Mouse (Mus musculus): ENCODE results near the gene Vmn1r180. TPM values are rescaled to one million over a fixed set of nuclear protein-coding genes. Genes with fewer than 3 reads are reported as not detected.

Gene Vmn1r180
- not detected in 2 replicates for polyA plus RNA-seq (2015; fragmentation: Nextera tagmentation; extraction: Ambion mirVana)

DNA sequence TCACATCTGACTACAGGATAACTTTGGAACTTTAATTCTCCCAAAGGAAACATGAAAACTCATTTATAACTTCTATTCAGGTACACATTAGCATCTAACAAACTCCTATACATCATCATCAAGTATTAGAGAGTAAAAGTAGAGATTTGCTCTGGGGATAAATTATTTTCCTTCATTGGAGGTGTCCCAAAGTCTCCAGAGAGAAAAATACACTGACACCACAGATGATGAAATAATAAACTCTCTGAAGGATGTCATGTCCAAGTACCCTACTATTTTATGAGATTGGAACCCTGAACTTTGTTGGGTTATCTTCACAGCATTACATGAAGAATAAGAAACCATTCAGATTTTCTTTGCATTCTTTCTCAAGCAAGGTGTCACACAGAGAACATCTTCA lies at the start of gene Vmn1r180:
Gene Vmn1r180, plus strand, starts transcription at position 301 of the 400 bp plus-strand sequence.

DNA sequence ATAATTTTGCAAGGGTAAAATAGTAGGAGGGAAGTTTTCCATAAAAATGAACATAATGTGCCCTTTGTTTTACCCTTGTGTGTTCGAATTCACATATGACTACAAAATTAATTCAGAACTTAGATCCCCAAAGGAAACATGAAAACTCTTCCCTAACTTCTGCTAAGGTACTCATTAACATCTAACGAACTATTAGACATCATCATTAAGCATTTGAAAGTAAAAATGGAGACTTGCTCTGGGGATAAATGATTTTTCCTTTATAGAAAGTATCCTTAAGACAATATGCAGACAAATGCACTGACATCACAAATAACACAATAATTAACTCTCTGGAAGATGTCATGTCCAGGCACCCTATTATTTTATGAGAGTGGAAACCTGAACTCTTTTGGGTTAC lies 23.8 kb upstream of the Vmn1r180 start, which contains the start of gene Vmn1r179:
Gene Vmn1r179, plus strand, starts transcription at position 301 of the 400 bp plus-strand sequence.

DNA sequence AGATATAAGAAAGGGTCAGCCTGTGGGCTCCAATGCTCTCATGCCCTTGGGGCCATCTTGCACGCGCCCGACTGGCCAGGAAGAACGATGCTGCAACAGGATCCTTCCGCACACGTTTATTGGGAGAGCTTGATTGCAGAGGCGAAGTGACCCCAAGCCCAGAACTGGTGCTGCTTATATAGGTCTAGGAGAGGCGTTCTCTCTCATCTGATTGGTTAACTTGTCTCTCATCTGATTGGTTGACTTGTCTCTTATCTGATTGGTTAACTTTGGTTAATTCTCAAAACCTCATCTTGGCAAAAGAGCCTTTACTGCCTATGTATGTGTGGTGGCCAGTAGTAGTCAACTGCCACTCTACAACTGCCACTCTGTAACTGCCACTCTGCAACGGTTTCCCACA lies 23.9 kb downstream of the Vmn1r180 start, which contains the start of gene Vmn1r181:
Gene Vmn1r181, plus strand, starts transcription at position 301 of the 400 bp plus-strand sequence.

DNA sequence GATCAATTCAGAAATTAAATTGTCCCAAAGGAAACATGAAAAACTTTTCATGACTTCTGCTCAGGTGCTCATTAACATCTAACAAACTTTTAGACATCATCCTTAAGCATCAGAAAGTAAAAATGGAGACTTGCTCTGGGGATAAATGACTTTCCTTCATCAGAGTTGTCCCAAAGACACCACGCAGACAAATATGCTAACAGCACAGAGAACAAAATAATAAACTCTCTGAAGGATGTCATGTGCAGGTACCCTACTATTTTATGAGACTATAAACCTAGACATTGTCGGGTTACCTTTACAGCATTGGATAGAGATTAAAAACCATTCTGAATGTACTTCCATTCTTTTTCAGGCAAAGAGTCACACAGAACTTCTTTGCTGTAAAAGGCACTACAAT lies 51.0 kb downstream of the Vmn1r180 start, which contains the start of gene V1rd19:
Gene V1rd19, plus strand, starts transcription at position 301 of the 400 bp plus-strand sequence.

Other genes starting within 250 kb of the Vmn1r180 start
- not detected in 2 replicates for gene Vmn1r173, start 249.9 kb upstream of the Vmn1r180 start, polyA plus RNA-seq (2015; fragmentation: Nextera tagmentation; extraction: Ambion mirVana)
- not detected in 2 replicates for gene Vmn1r174, start 198.4 kb upstream of the Vmn1r180 start, polyA plus RNA-seq (2015; fragmentation: Nextera tagmentation; extraction: Ambion mirVana)
- gene Vmn1r175, start 140.0 kb upstream of the Vmn1r180 start, polyA plus RNA-seq (2015; fragmentation: Nextera tagmentation; extraction: Ambion mirVana) = not detected in 2 replicates
- gene Vmn1r176, start 113.3 kb upstream of the Vmn1r180 start, polyA plus RNA-seq (2015; fragmentation: Nextera tagmentation; extraction: Ambion mirVana) = not detected in 2 replicates
- not detected in 2 replicates for gene Vmn1r177, start 84.2 kb upstream of the Vmn1r180 start, polyA plus RNA-seq (2015; fragmentation: Nextera tagmentation; extraction: Ambion mirVana)
- gene Vmn1r178, start 58.6 kb upstream of the Vmn1r180 start, polyA plus RNA-seq (2015; fragmentation: Nextera tagmentation; extraction: Ambion mirVana) = not detected in 2 replicates
- gene Vmn1r179, start 23.7 kb upstream of the Vmn1r180 start, polyA plus RNA-seq (2015; fragmentation: Nextera tagmentation; extraction: Ambion mirVana) = not detected in 2 replicates
- gene Vmn1r181, start 24.0 kb downstream of the Vmn1r180 start, polyA plus RNA-seq (2015; fragmentation: Nextera tagmentation; extraction: Ambion mirVana) = not detected in 2 replicates
- not detected in 2 replicates for gene V1rd19, start 51.1 kb downstream of the Vmn1r180 start, polyA plus RNA-seq (2015; fragmentation: Nextera tagmentation; extraction: Ambion mirVana)
- not detected in 2 replicates for gene Vmn1r183, start 102.6 kb downstream of the Vmn1r180 start, polyA plus RNA-seq (2015; fragmentation: Nextera tagmentation; extraction: Ambion mirVana)
- gene Zfp180, start 131.3 kb downstream of the Vmn1r180 start, polyA plus RNA-seq (2015; fragmentation: Nextera tagmentation; extraction: Ambion mirVana) = 20.0 and 22.2 TPM in 2 replicates
- gene Zfp112, start 161.7 kb downstream of the Vmn1r180 start, polyA plus RNA-seq (2015; fragmentation: Nextera tagmentation; extraction: Ambion mirVana) = 8.0 and 9.9 TPM in 2 replicates
- gene Zfp235, start 183.5 kb downstream of the Vmn1r180 start, polyA plus RNA-seq (2015; fragmentation: Nextera tagmentation; extraction: Ambion mirVana) = 23.8 and 24.7 TPM in 2 replicates
- gene Zfp114, start 224.4 kb downstream of the Vmn1r180 start, polyA plus RNA-seq (2015; fragmentation: Nextera tagmentation; extraction: Ambion mirVana) = 2.6 and 2.7 TPM in 2 replicates